Mouse (Mus musculus) thymus, adult 2 months (tissue): Measurements from ENCODE around the gene Hexim2. TPM values are rescaled to one million over a fixed set of nuclear protein-coding genes. Genes with fewer than 3 reads are reported as not detected.

ENCODE experiments used
- DNase-seq: peaks from one replicate; pipeline ENCODE4 v3.0.0; 2021
- H3K27ac ChIP-seq: fragments of 200-500 bp; 2 replicates; pipeline ENCODE4 v1.5.1; 2012; ENCODE audit warnings: low read length, control low read depth; ENCODE audit not compliant: control insufficient read depth, insufficient read depth
- H3K27me3 ChIP-seq: fragments of 200-500 bp; 2 replicates; pipeline ENCODE4 v1.6.1; 2012; ENCODE audit warnings: mild to moderate bottlenecking, low read length, moderate library complexity, mixed read lengths; ENCODE audit not compliant: control insufficient read depth, insufficient read depth
- H3K36me3 ChIP-seq: fragments of 200-500 bp; 2 replicates; pipeline ENCODE4 v1.6.1; 2012; ENCODE audit warnings: mild to moderate bottlenecking, low read length, moderate library complexity; ENCODE audit not compliant: control insufficient read depth, insufficient read depth
- H3K4me1 ChIP-seq: fragments of 200-500 bp; replicated peaks from 2 replicates; pipeline ENCODE4 v1.6.1; 2012; ENCODE audit warnings: low read length; ENCODE audit not compliant: control insufficient read depth, insufficient read depth
- H3K4me3 ChIP-seq: fragments of 200-500 bp; 2 replicates; pipeline ENCODE4 v1.5.1; 2012; ENCODE audit warnings: mild to moderate bottlenecking, low read length, control low read depth, moderate library complexity; ENCODE audit not compliant: control insufficient read depth, insufficient read depth
- CTCF ChIP-seq: fragments of 200-500 bp; IDR thresholded peaks from 2 replicates; pipeline ENCODE4 v1.5.1; 2012; ENCODE audit warnings: mild to moderate bottlenecking, control low read depth, low read length, moderate library complexity, borderline replicate concordance; ENCODE audit not compliant: control insufficient read depth, poor library complexity, insufficient read depth; ENCODE audit errors: extremely low read depth
- POLR2A ChIP-seq: fragments of 200-500 bp; IDR thresholded peaks from 2 replicates; pipeline ENCODE4 v1.6.1; 2012; ENCODE audit warnings: mild to moderate bottlenecking, low read length, control low read depth, moderate library complexity; ENCODE audit not compliant: control insufficient read depth, poor library complexity, insufficient read depth; ENCODE audit errors: extremely low read depth
- WGBS: fragments of 180-500 bp; shearing (Covaris S2); methylation state at CpG from one replicate; pipeline ENCODE4 v1.1.7; 2018; 5-methylcytosine and 5-hydroxymethylcytosine counted together
- polyA plus RNA-seq: library from polyadenylated mRNA; depleted of rRNA; stranded (reverse); fragments of >200 nt; gene quantifications from 2 replicates; pipeline ENCODE4 v1.2.3, GENCODE M21; 2012

The Hexim2 gene
- polyA plus RNA-seq, 1 experiment = 4.9 TPM

DNA sequence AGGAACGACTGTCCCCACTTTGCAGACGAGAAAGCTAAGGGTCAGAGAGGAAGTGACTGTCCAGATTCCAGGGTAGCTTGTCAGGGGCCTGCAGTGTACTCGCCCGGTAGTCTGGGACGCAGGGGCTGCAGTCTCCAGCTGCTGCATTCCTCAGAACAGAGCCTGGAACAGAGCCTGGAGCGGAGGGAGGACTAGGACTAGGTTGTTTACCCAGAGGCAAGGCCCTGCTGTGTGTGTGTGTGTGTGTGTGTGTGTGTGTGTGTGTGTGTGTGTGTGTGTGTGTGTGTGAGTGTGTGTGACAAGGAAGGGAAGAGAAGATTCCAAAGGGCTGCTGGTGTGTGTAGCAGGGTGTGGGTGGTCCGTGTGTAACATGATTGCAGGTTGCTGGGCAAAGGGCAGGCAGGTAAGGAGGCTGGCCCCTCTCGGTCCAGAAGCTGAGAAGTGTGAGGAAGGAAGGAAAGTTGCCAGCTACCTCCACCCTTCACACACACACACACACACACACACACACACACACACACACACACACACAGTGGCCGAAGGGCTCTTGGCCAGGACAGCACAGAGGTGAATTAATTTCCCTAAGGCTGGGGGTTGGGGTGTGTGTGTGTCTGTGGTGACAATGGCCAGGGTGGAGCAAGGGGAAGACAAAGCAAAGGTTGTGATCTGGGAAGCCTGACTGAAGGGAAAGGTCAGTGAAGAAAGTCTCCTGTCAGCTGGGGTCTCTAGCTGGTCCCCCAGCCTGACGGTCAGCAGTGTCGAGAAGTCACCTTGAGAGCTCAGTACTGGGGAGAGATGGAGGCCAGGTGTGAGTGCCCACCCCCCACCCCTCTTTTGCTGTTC, 9.1 kb downstream of the Hexim2 start:
- 78% methylated on average over 11 of the region's 11 CpGs for WGBS
- Histone ChIP-seq H3K36me3 (no peaks in the 10 kb centered on the region), H3K27ac (peak overlapping the region; percentile 84), H3K4me1 (peaks cover 24% of the 10 kb centered on the region), H3K27me3 (no peaks in the 10 kb centered on the region), H3K4me3 (peak overlapping the region; percentile 38; the same call in 1 of the 2 replicates)
- TF ChIP-seq CTCF (no peak), POLR2A (no peak)
- no peak for DNase-seq

GRCm38 (mm10) chr11:103141944-103142255, 9.7 kb downstream of the Hexim2 start:
- no peak for DNase-seq
- no peaks in the 10 kb centered on the region for H3K27me3 ChIP-seq
- peak overlapping the region; percentile 84 for H3K27ac ChIP-seq
- peak overlapping the region; percentile 38; the same call in 1 of the 2 replicates for H3K4me3 ChIP-seq
- peaks cover 24% of the 10 kb centered on the region for H3K4me1 ChIP-seq
- no peaks in the 10 kb centered on the region for H3K36me3 ChIP-seq
- 29% methylated on average over 1 of the region's 1 CpGs for WGBS
- TF ChIP-seq POLR2A (no peak), CTCF (no peak)

DNA sequence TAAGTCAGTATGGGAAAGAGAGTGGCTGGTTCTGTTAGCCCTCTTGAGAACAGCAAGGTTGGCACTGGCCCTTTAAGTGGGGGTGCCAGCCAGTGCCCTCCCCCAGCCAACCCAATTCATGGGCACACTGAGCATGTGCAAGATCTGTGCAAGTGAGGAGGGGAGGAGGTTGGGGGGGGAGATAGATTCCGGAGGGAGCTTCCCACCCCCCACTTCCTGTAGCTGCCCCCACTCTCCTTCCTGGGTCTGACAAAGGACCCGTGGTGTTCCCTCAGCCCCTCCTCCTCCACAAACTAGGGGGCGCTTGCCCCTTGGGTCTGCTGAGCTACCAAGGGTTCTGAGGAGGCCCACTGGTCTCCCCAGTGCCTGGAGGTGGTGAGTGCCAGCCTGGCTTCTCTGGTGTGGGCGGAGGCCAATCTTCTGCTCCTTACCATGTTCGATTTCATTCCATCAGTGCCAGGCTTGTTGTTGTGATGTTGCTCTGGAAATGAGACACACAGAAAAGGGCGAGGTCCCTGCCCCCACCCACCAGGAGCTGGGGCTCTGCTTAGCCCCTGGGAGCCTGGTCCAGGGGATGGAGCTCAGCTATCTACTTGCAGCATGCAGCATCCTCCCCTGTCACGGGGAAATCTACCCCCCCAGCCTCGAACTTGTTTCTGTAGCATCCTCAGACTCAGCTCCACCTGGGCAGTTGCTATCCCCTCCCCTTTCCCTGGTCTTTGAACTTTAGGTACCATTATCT, 10.4 kb downstream of the Hexim2 start:
- Histone ChIP-seq H3K4me1 (peaks cover 24% of the 10 kb centered on the region), H3K27me3 (no peaks in the 10 kb centered on the region), H3K4me3 (peak overlapping the region; percentile 38), H3K36me3 (no peaks in the 10 kb centered on the region), H3K27ac (peak overlapping the region; percentile 84)
- DNase-seq = peak; percentile 83
- TF ChIP-seq POLR2A = 0 out of 2 replicates have a peak, but pooled peaks have one; percentile 28
- TF ChIP-seq CTCF = no peak
- WGBS = 20% methylated on average over 8 of the region's 8 CpGs

DNA sequence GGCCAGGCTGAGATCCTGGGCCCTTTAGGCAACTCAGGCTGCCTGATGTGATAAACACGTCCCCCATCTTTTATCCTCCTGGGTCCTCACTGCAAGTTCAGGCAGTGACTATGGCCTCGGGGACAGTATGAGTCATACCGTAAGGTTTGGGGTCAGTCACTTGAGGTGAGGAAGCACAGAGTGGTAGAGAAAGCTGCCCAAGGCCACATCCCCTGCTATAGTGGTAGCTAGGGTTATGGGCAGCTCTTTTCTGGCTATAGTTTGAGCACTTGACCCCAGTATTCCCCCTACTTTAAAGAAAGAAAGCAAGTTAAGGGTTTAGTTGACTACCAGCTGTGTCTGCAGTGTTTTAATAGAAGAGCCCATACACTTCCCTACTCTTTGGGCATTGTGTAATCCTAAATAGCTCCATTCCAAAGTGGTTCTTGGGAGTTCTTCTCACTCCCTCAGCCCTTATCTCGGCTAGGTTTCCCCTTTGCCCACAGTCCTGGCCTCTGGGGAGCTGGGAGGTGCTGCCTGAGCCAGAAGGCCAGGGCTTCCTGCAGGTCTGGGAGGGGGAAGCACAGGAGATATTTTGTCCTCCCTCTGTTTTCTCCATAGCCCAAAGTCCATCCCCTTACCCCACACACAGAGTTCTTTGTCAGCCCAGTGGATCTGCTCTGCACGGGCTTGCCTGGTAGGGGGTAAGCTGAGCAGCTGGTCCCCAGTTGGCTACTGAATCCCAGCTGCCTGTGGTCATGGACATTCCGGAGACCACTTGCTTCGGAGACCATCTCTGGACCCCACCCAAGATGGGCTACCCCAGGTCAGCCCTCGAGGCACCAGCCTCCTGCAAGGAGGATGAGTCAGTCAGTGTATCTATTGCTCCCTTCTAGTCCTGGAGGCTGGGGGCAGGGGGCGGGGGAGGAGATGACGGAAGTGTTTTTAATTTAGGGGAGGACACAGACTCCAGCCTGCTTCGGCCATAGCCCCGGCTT, 12.4 kb downstream of the Hexim2 start:
- WGBS = 90% methylated on average over 12 of the region's 12 CpGs
- Histone ChIP-seq H3K4me1 (peaks cover 24% of the 10 kb centered on the region), H3K4me3 (no peak overlapping the region), H3K27ac (no peak overlapping the region), H3K27me3 (no peaks in the 10 kb centered on the region), H3K36me3 (no peaks in the 10 kb centered on the region)
- TF ChIP-seq POLR2A = no peak
- no peak for TF ChIP-seq CTCF
- DNase-seq = no peak

DNA sequence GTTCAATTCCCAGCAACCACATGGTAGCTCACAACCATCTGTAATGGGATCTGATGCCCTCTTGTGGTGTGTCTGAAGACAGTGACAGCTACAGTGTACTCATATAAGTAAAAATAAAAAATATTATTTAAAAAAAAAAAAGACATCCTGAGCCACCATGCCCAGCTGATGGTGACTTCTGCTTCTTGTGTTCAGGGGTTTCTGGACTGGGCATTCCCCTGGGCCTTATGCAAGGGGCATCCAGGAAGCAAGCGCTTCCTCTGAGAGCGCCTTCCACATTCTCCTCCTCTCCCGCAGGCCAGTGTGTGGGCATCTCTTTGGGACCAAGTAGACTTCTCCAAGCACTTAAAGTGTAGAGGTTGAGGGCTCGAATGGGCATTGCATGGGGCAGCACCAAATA, 14.2 kb downstream of the Hexim2 start:
- H3K4me3 ChIP-seq = no peak overlapping the region
- DNase-seq = no peak
- peaks cover 16% of the 10 kb centered on the region for H3K4me1 ChIP-seq
- no peak overlapping the region for H3K27ac ChIP-seq
- no peak for TF ChIP-seq CTCF
- TF ChIP-seq POLR2A = no peak
- H3K36me3 ChIP-seq = no peaks in the 10 kb centered on the region
- WGBS = 85% methylated on average over 4 of the region's 4 CpGs
- H3K27me3 ChIP-seq = no peaks in the 10 kb centered on the region

- H3K27ac ChIP-seq = no peak overlapping the region
- no peaks in the 10 kb centered on the region for H3K36me3 ChIP-seq
- no peak for TF ChIP-seq CTCF
- no peak for TF ChIP-seq POLR2A
- H3K27me3 ChIP-seq = no peaks in the 10 kb centered on the region
- peaks cover 3% of the 10 kb centered on the region for H3K4me1 ChIP-seq
- DNase-seq = no peak
- no peak overlapping the region for H3K4me3 ChIP-seq
- 79% methylated on average over 4 of the region's 4 CpGs for WGBS
Measured at GRCm38 (mm10) chr11:103147766-103148165, 15.5 kb downstream of the Hexim2 start.
